Mouse (Mus musculus): ENCODE measurements around the gene Hcar2. TPM values are rescaled to one million over a fixed set of nuclear protein-coding genes. Genes with fewer than 3 reads are reported as not detected.

The Hcar2 gene
- polyA plus RNA-seq, 1 experiment from 2014 or later = not detected

DNA sequence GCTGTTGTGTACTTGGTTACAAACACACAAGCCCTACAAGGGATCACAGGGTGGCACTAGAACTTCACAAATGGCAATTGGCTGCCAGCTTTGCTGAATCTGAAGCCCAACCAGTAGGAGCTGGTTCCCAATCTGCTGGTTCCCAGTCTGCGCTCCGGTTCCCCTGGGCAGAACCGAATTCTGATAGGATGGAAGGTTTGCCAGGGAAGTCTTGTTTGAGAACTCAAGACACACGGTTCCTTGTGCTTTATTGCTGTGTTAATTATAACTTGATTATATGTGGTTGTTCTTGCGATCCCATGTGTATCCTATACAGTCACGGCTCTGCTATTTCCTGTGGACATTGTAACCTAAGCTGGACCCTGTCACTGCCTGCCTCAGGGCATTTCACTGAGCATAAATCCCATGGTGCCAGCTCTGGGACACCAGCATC, 37.6 kb downstream of the Hcar2 start:
- Histone ChIP-seq H3K4me1 (replicated peaks; ENCODE audit: control insufficient read depth, insufficient read depth, low read length) (no peaks in the 10 kb centered on the region), H3K4me3 (ENCODE audit: low read depth, low read length) (no peak overlapping the region), H3K4me2 (replicated peaks; ENCODE audit: low read depth, low read length) (no peak overlapping the region), H3K9me3 (ENCODE audit: control insufficient read depth, low read length) (no peaks in the 10 kb centered on the region), H3K9ac (ENCODE audit: low read depth, low read length) (no peak overlapping the region), H3K27me3 (ENCODE audit: control insufficient read depth, insufficient read depth, low read length) (no peaks in the 10 kb centered on the region), H3K27ac (ENCODE audit: low read depth, low read length) (no peak overlapping the region), H3K36me3 (ENCODE audit: control insufficient read depth, insufficient read depth, low read length) (no peaks in the 10 kb centered on the region)
- ATAC-seq (ENCODE audit: low FRiP score) (no peak), DNase-seq (ENCODE audit: low spot score) (no peak)
- 78% methylated on average over 6 of the region's 6 CpGs for WGBS

DNA sequence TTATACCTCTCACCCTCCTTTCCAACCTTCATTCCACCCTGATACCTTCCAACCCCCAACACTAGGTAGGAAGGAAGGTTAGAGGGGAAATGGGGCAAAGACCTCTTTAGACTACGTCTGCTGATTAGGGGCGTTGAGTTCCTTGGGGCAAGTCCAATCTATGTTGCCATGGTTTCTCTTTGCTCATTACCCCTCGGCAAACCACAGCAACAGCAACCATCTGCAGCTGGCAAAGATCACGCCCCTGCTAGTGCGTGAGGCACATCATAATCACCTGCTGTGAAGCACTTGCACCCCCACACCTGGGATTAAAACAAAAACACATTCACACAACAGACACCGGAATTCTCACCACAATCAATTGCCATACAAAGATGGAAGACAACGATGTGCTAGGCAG, 42.6 kb downstream of the Hcar2 start:
- no peaks in the 10 kb centered on the region for H3K27me3 ChIP-seq (ENCODE audit: control insufficient read depth, insufficient read depth, low read length)
- 72% methylated on average over 7 of the region's 7 CpGs for WGBS
- no peaks in the 10 kb centered on the region; the same call in 1 of the 2 replicates for H3K36me3 ChIP-seq (ENCODE audit: control insufficient read depth, insufficient read depth, low read length)
- no peak for ATAC-seq (ENCODE audit: low FRiP score)
- no peak overlapping the region for H3K27ac ChIP-seq (ENCODE audit: low read depth, low read length)
- no peak overlapping the region for H3K4me3 ChIP-seq (ENCODE audit: low read depth, low read length)
- H3K9ac ChIP-seq (ENCODE audit: low read depth, low read length) = no peak overlapping the region
- DNase-seq (ENCODE audit: low spot score) = no peak
- H3K9me3 ChIP-seq (ENCODE audit: control insufficient read depth, low read length) = no peaks in the 10 kb centered on the region
- no peak overlapping the region for H3K4me2 ChIP-seq (replicated peaks; ENCODE audit: low read depth, low read length)
- no peaks in the 10 kb centered on the region for H3K4me1 ChIP-seq (replicated peaks; ENCODE audit: control insufficient read depth, insufficient read depth, low read length)

DNA sequence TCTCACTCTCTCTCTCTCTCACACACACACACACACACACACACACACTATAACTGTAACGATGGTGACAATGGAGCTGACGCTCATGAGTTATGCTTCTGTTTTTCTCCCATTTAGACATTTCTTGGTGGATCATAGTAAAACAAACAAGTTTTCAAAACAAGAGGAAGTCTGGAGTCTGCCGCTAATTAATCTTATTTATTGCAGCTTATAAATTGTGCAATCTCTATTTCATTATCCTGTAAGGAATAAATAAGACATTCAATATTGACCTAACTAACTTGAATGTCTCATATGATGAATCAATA, 44.1 kb downstream of the Hcar2 start:
- Histone ChIP-seq H3K4me1 (replicated peaks; ENCODE audit: control insufficient read depth, insufficient read depth, low read length) (no peaks in the 10 kb centered on the region), H3K9ac (ENCODE audit: low read depth, low read length) (no peak overlapping the region), H3K4me3 (ENCODE audit: low read depth, low read length) (no peak overlapping the region), H3K4me2 (replicated peaks; ENCODE audit: low read depth, low read length) (no peak overlapping the region), H3K27me3 (ENCODE audit: control insufficient read depth, insufficient read depth, low read length) (no peaks in the 10 kb centered on the region), H3K36me3 (ENCODE audit: control insufficient read depth, insufficient read depth, low read length) (no peaks in the 10 kb centered on the region; the same call in 1 of the 2 replicates), H3K27ac (ENCODE audit: low read depth, low read length) (no peak overlapping the region), H3K9me3 (ENCODE audit: control insufficient read depth, low read length) (no peaks in the 10 kb centered on the region)
- DNase-seq (ENCODE audit: low spot score) (no peak), ATAC-seq (ENCODE audit: low FRiP score) (no peak)
- 89% methylated on average over 3 of the region's 3 CpGs for WGBS

DNA sequence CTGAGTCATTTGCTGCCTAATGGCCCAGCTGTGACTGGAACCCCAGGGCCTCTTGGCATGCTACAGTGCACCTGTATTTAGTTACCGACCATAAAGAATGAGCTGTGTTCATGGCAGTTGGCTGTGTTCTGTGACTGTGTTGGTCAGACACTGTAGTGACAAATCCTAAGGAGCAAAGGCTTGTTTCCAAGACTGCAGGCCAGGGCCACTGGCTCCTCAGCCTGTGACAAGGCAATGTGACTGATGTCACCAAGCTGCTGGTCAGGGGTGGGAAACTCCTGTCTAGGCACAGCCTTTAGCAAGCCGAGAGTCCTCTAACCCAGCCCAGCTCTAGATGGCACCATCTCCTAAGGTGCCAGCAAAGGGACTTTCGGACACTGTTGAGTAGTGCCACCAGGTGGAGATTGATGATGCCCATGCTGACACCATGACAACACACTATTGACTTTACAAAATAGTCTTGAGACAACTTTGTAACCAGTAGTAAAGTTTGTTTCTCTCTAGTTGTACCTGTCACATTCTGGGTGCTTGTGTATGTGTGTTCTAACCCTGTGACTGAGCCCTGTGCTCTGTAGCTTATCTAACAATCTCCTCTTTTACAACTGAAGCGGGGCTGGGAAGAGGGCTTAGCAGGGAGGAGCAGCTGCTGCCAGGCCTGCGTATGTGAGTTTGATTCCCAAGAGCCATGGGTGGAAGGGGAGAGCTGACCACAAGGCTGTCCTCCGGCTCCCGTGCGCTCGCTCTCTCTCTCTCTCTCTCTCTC, 44.6 kb downstream of the Hcar2 start:
- Histone ChIP-seq H3K36me3 (ENCODE audit: control insufficient read depth, insufficient read depth, low read length) (no peaks in the 10 kb centered on the region; the same call in 1 of the 2 replicates), H3K9me3 (ENCODE audit: control insufficient read depth, low read length) (no peaks in the 10 kb centered on the region), H3K27me3 (ENCODE audit: control insufficient read depth, insufficient read depth, low read length) (no peaks in the 10 kb centered on the region), H3K4me3 (ENCODE audit: low read depth, low read length) (no peak overlapping the region), H3K27ac (ENCODE audit: low read depth, low read length) (no peak overlapping the region), H3K4me1 (replicated peaks; ENCODE audit: control insufficient read depth, insufficient read depth, low read length) (no peaks in the 10 kb centered on the region), H3K9ac (ENCODE audit: low read depth, low read length) (no peak overlapping the region), H3K4me2 (replicated peaks; ENCODE audit: low read depth, low read length) (no peak overlapping the region)
- ATAC-seq (ENCODE audit: low FRiP score) (no peak), DNase-seq (ENCODE audit: low spot score) (no peak)
- 90% methylated on average over 9 of the region's 9 CpGs for WGBS

DNA sequence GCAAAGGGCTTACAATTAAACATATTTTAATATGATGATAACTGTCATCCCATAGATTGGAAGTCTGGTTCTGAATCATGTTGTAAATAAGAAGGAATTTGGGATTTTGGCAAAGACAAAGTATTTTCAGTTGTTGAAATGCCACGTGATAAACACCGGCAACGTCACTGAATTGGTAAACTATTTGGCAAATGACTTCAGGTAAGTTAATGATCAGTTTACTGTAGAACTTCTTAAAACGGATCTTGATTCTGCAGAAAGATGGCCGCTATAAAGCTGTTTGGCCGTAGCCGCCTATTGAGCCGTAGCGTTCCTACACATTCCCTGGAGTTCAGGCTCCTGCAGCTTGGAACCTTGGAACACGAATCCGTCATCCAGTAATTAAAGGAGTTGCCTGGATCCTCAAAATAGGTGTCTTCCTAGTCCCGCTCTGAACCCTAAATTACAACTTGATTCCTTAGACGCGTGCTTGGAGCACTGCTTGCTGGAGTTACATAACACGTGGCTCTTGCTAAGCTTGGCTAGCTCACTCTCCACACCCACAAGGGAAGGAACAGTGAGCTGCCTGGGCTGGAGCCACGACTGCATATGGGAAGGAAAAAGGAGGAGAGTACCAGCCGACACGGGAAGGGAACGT, 46.2 kb downstream of the Hcar2 start:
- Histone ChIP-seq H3K27ac (ENCODE audit: low read depth, low read length) (no peak overlapping the region), H3K4me2 (replicated peaks; ENCODE audit: low read depth, low read length) (no peak overlapping the region), H3K4me1 (replicated peaks; ENCODE audit: control insufficient read depth, insufficient read depth, low read length) (no peaks in the 10 kb centered on the region), H3K4me3 (ENCODE audit: low read depth, low read length) (no peak overlapping the region), H3K9ac (ENCODE audit: low read depth, low read length) (no peak overlapping the region), H3K36me3 (ENCODE audit: control insufficient read depth, insufficient read depth, low read length) (no peaks in the 10 kb centered on the region; the same call in 1 of the 2 replicates), H3K27me3 (ENCODE audit: control insufficient read depth, insufficient read depth, low read length) (no peaks in the 10 kb centered on the region), H3K9me3 (ENCODE audit: control insufficient read depth, low read length) (no peaks in the 10 kb centered on the region)
- ATAC-seq (ENCODE audit: low FRiP score) = no peak
- 95% methylated on average over 19 of the region's 19 CpGs for whole genome bisulfite sequencing
- no peak for DNase-seq (ENCODE audit: low spot score)

DNA sequence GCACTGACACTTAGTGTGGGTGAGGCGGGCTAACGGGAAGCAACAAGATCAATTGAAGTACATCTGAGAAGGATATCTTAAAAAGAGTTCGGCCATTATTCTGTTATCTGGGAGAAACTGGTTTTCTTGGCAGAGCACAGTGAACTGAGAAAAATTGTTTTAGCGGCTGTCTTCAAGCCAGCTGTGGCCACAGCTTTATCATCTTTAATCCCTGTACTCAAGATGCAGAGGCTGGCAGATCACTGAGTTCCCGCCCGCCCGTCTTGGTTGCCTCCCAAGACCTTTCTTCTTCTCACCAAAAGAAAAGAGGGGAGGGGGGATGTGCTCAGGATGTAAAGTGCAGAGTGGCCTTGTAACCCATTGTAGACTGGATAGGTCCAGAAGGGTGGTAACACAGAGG, 48.4 kb downstream of the Hcar2 start:
- no peaks in the 10 kb centered on the region for H3K27me3 ChIP-seq (ENCODE audit: control insufficient read depth, insufficient read depth, low read length)
- no peak for DNase-seq (ENCODE audit: low spot score)
- no peaks in the 10 kb centered on the region for H3K9me3 ChIP-seq (ENCODE audit: control insufficient read depth, low read length)
- no peak for ATAC-seq (ENCODE audit: low FRiP score)
- H3K4me2 ChIP-seq (replicated peaks; ENCODE audit: low read depth, low read length) = no peak overlapping the region
- H3K4me1 ChIP-seq (replicated peaks; ENCODE audit: control insufficient read depth, insufficient read depth, low read length) = no peaks in the 10 kb centered on the region
- no peak overlapping the region for H3K4me3 ChIP-seq (ENCODE audit: low read depth, low read length)
- H3K36me3 ChIP-seq (ENCODE audit: control insufficient read depth, insufficient read depth, low read length) = no peaks in the 10 kb centered on the region; the same call in 1 of the 2 replicates
- H3K9ac ChIP-seq (ENCODE audit: low read depth, low read length) = no peak overlapping the region
- WGBS = 94% methylated on average over 7 of the region's 7 CpGs
- no peak overlapping the region for H3K27ac ChIP-seq (ENCODE audit: low read depth, low read length)

Other genes with a start within 250 kb of the Hcar2 start
- 43.8 and 51.2 TPM in 2 replicates for gene Clip1, start 180.9 kb downstream of the Hcar2 start, polyA plus RNA-seq (2014; fragmentation: Nextera tagmentation; extraction: Ambion mirVana)
- 73.4 and 83.6 TPM in 2 replicates for gene Zcchc8, start 144.4 kb downstream of the Hcar2 start, polyA plus RNA-seq (2014; fragmentation: Nextera tagmentation; extraction: Ambion mirVana)
- 165 and 183 TPM in 2 replicates for gene Rsrc2, start 116.1 kb downstream of the Hcar2 start, polyA plus RNA-seq (2014; fragmentation: Nextera tagmentation; extraction: Ambion mirVana)
- 27.0 and 30.5 TPM in 2 replicates for gene Kntc1, start 115.8 kb downstream of the Hcar2 start, polyA plus RNA-seq (2014; fragmentation: Nextera tagmentation; extraction: Ambion mirVana)
- 0.04 and 0.12 TPM in 2 replicates for gene Hcar1, start 14.5 kb upstream of the Hcar2 start, polyA plus RNA-seq (2014; fragmentation: Nextera tagmentation; extraction: Ambion mirVana)
- gene Denr, start 41.7 kb upstream of the Hcar2 start, polyA plus RNA-seq (2014; fragmentation: Nextera tagmentation; extraction: Ambion mirVana) = 154 and 172 TPM in 2 replicates
- gene Gm43518, start 61.9 kb upstream of the Hcar2 start, polyA plus RNA-seq (2014; fragmentation: Nextera tagmentation; extraction: Ambion mirVana) = 1.5 and 2.4 TPM in 2 replicates
- 4.3 and 5.4 TPM in 2 replicates for gene Ccdc62, start 65.2 kb upstream of the Hcar2 start, polyA plus RNA-seq (2014; fragmentation: Nextera tagmentation; extraction: Ambion mirVana)
- 6.0 and 9.7 TPM in 2 replicates for gene Hip1r, start 108.1 kb upstream of the Hcar2 start, polyA plus RNA-seq (2014; fragmentation: Nextera tagmentation; extraction: Ambion mirVana)
- 38.3 and 48.8 TPM in 2 replicates for gene Vps37b, start 166.8 kb upstream of the Hcar2 start, polyA plus RNA-seq (2014; fragmentation: Nextera tagmentation; extraction: Ambion mirVana)
- 0.71 and 0.76 TPM in 2 replicates for gene Abcb9, start 230.3 kb upstream of the Hcar2 start, polyA plus RNA-seq (2014; fragmentation: Nextera tagmentation; extraction: Ambion mirVana)
- gene Ogfod2, start 246.8 kb upstream of the Hcar2 start, polyA plus RNA-seq (2014; fragmentation: Nextera tagmentation; extraction: Ambion mirVana) = 13.1 and 13.3 TPM in 2 replicates